Mouse (Mus musculus) v-Abl transformed pro-B cells (cell line): Measurements from ENCODE around the gene Naxe.

Source experiments
- in situ Hi-C, 2 experiments: fragments of 400-800 bp; cut with MboI; formaldehyde crosslinking; loops; one replicate each; pipeline ENCODE4 v1.15.1; 2025; ENCODE audit not compliant: unreplicated experiment in 2 of 2

Gene Naxe

DNA sequence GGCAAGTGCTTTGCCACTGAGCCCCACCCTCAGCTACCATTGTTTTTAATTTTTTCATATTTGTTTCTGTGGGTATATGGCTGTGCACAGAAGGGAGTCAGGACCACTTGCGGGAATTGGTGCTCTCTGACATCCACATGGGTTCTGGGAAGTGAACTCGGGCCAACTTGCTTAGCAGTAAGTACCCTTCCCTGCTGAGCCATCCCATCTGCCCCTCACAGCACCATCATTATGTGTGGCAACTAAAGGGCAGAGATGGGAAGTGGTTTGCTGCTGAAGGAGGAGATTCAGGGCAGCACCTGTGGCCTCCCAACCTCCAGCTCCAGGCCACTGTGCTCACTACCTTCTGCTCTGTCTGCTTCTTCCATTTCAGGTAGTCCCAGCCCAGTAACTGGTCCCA lies 15.3 kb upstream of the Naxe start:
- in situ Hi-C loops = loop anchor here (5.0 to 25.0 kb wide), 3 partner anchors 66 to 309 kb away; partner anchors contain the start of gene Nes (in 1 of the 2)

DNA sequence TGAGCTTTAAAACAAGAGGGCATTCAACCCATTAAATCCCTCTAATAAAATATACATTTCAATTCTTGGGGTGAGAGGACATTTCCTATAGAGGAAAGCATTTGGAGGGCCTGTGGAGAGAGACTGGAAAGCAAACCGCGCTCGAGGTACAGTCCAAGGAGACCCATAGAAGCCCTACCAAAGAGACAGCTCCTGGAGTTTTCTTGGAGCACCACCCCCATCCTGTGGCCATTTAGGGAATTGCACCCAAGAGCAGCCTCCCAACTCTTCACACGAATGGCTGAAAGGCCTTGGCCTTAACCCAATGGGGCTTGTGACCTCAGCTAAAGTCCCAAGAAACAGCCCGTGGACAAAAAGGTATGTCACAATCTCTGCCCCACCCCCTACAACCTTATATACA lies 13.5 kb upstream of the Naxe start:
- in situ Hi-C loops = loop anchor here (5.0 to 25.0 kb wide), 3 partner anchors 64 to 307 kb away; partner anchors contain the start of gene Nes (in 1 of the 2)

DNA sequence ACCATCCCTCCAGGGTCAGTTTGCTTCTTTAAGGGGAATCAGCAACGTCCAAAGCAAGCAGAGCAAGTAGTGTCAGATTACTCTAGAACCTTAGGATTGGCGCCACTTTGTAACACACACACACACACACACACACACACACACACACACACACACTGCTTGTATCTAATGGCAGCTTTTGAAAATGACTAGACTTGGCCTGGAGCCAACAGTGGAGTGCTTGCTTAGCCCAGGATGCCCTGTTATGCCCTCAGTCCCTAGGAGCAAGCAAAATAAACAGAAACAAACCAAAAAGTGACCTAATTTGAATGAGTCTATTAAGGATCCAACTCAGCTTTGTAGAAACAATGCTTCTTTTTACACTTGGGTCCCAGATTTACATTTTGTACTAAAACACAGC lies 10.1 kb upstream of the Naxe start:
- in situ Hi-C loops = loop anchor here (5.0 to 25.0 kb wide), 3 partner anchors 36 to 106 kb away; partner anchors contain the start of genes Hapln2 (in 1 of the 2) and Nes (in 1 of the 2)

DNA sequence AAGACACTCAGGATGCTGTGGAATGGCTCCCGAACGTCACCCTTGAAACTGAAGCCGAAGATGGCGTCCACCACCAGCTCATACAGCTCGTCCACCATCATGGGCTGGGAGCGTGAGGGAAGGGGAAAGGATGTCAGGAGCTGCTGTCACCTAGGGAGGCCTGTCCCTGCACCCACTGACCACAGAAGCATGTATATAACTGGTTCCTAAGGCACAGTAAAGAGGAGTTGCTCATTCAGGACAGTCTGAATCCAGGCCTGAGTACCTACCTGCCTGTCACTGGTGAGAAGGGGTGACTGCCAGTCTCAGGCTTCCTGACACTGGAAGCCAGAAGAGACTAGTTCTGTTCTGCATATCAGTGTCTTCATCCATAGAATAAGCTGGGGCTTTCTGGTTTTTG lies 1.3 kb downstream of the Naxe start:
- in situ Hi-C loops = loop anchor here in 1 of 2 experiments (25.0 kb wide), 1 partner anchor 95 kb away; the partner anchor contains the start of gene Nes

DNA sequence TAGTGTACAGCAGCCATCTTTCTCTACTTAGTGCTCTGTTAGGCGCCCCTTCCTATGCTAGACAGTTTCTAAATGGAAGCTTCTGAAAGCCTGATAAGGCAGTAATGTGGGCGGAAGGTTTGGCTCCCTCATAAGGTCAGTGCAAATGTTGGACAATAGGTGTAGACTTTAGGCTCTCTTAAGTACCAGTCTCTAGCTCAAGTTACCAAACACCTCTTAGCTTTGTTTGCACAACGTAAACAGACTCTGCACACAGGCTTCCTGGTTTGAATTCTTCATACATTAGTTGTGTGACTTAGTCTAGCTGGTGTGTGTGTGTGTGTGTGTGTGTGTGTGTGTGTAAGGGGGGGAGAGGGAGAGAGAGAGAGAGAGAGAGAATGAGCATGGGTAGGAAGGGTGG lies 8.8 kb downstream of the Naxe start:
- in situ Hi-C loops = no loop called here

DNA sequence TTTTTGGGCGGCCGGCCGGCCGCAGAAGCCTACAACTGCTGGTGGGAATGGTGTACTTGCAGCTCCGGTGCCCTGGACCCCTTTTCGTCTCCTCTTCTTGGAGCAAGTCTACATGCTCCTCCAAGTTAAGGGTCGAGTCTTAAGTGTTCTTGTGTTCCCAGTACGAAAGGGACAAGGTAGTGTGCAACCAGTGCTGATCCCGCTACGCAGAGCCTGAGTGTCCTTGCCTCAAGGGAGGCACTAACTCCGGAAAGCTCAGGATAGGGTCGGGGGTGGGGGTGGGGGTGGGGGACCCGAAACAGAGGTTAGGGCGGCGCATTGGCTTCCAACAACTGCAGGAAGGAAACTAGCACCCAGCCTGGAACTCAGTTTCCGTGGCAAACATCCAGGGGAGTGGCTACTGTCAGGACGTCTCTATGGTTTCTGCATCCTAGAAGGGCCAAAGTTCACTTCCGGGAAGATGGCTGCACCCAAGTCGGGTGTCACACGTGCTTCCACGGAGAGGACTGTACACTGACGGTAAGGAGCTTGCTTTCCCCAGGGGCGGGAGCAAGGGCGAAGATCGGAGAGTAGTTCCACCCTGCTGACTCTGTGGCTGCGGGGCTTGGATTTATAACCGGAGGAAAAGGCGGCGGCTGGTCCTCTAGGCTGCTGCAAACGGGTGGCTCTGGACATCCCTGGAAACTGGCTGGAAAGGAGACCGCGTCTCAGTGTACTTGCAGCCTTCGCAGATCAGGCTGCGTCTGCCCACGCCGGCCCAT lies 15.5 kb downstream of the Naxe start, which contains the start of gene Gpatch4:
Gene Gpatch4, plus strand, starts transcription at position 448 of the 761 bp plus-strand sequence.
- in situ Hi-C loops = no loop called here

DNA sequence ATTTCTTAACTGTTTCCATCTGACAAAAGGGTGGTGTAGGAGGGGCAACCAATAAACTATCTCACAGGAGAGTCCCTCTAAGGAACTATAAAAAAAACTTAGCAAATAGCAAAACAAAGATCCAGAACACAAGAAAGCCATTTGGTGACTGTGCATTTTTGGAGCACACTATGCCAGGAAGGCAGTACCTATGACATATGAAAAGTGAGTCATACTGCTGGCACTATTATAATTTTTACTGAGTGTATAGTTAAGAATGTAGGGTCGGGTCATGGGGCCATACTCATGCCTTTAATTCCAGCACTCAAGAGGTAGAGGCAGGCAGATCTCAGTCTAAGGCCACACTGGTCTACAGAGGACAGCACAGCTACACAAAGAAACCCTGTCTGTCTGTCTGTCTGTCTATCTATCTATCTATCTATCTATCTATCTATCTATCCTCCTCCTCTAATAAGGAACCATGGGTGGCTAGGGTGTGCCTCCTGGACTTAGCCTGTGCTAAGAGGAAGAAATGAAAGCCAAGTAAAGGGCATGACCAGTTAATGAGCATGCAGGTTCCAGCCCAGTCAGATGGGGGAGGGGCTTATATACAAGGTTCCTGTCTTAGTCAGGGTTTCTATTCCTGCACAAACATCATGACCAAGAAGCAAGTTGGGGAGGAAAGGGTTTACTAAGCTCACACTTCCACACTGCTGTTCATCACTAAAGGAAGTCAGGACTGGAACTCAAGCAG lies 22.6 kb downstream of the Naxe start:
- in situ Hi-C loops = no loop called here

DNA sequence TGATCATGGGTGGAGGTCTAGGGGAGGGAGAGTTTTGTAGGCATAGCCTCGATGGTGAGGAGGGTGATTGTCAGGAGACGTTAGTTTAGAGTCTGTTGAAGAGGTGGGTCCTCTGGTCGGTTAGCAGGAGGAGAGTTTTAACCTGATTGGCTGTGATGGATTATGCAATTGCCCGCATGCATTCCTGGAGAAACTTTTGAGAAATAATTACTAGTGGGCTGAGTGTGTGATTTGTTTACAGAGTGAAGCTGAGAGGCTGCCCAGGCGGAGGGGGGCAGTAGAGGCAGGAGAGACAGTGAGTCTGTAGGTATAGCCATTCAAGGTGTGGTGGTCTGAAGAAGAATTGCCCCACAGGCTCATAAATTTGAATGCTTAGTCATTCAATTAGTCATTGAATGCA lies 24.8 kb downstream of the Naxe start:
- in situ Hi-C loops = loop anchor here in 1 of 2 experiments (5.0 kb wide), 1 partner anchor 34 kb away; no protein-coding TSS in a partner anchor

DNA sequence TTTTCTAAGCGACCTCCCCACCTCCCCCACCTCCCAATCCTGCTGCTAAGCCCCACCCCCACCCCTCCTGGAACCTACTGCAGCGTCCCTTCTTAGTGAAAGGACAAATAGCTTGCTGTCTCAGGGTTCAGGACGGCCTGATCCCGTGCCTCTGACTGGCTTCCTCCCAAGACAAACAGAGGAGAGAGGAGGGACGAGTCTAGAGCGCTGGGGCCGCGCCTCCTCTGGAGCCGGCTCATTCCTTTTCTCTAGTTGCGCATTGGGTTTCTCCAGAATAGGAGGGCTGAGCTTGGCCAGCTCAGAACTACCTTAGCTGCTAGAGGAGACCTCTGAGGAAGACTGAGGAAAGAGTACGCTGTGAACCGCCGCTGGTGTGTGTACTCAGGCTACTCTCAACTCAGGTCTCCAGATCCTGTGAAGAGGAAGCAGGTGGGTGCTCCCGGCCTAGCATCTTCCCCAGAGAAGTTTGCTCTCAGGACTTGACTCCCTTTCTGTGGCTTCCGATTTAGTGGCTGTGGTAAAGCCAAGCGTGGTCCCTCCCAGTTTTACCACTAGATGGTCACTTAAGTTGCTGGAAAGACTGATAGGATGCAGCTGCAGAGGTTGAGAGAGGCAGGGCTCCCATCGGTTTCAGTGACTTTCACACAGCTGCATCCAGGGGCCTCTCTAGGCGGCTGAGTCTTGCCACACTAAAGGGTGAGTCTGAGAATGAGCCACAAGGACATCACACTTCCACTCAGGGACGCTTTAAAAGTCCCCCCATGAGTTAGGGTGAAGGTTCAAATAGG lies 27.5 kb downstream of the Naxe start:
- in situ Hi-C loops = loop anchor here in 1 of 2 experiments (5.0 kb wide), 1 partner anchor 36 kb away; no protein-coding TSS in a partner anchor

DNA sequence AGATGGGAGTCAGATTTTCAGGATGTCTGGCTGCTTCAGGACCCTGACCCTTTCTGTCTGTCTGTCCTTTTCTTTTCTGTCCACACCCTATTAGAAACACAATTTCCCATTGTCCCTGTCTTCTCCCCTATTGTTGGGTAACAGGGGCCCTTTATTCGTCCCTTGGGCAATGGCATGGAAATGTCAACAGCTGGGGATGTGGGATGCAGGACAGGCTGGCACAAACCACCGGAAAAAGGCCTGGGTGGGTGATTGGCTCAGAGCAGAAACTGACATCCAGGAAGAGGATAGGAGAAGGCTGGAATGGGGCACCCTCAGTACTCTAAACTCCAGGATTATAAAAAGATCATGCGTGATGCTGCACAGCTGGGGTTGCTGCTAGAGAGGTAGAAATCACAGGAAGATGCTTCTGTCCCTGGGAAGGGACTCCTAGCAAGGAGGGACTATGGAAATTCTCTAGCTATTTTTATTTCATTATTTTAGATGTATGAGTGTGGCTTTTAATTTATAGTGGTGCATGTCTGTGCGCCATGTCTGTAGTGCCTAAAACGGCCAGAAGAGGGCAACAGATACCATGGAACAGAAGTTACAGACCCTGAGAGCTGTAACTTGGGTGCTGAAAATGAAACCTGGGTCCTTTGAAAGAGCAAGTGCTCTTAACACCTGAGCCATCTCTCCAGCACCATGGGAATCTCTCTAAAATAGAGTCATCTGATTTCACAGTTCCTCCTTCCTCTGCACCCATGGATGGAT lies 30.7 kb downstream of the Naxe start, which contains the start of gene Hapln2:
Gene Hapln2, minus strand, starts transcription at position 150 of the 753 bp plus-strand sequence.
- in situ Hi-C loops = loop anchor here in 1 of 2 experiments (5.0 kb wide), 1 partner anchor 40 kb away; no protein-coding TSS in a partner anchor

DNA sequence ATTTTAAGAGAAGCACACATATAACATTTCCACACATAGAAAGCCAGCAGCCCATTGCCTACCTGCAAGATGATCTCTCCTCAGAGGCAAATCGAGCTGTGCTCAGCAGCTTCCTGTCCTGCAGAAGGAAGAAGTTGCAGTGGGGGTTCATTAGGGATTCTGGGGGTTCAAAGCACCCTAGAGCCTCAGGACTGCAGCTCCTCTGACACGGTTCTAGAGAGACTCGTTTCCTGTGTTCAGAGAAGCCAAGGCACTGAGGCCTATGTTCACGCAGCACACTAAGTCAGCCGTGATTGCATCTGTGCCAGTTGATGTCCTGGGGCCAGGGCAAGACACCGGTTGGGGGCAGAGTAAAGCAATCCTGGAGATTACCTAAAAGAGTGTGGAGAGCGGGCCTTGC lies 31.5 kb downstream of the Naxe start:
- in situ Hi-C loops = loop anchor here in 1 of 2 experiments (5.0 kb wide), 1 partner anchor 40 kb away; no protein-coding TSS in a partner anchor

DNA sequence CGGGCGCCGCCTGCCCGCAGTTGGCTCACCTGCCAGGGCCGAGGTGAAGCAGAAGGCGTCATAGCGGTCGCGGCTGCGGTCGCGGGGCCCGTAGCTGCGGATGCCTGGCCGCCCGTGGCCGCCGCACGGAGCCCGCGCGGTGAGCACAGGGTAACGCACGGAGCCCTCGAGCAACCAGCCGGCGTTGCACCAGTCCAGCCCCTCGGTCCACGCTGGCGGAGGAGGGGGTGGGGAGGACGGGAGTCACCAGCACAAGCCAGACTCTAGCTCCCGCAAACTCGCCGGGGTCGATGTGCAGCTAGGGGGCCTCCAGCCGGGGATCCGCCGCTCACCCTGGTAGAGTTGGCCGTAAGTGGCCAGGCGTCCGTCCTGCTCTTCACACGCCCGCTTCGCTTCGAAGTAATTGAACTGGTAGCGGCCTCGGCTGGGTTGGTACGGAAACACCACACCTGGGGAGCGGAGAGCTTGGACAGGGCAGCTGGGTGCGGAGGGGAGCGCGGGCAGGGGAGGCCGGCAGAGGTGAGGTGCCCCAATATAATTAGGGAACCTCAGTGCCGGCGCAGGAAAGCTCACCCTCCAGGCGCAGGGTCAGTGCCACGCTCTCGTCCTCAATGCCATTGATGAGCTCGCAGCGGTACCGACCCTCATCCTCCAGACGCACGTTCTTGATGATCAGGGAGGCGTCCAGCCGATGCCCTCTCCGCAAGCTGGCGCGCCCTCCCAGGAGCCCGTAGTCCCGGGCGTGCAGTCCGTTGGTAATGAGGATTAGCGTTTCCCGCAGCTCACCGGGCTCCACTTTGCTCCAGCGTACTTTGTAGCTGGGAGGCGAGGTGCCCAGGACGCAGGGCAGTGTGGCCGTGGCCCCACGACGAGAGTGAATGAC lies 34.9 kb downstream of the Naxe start:
- in situ Hi-C loops = loop anchor here in 1 of 2 experiments (5.0 kb wide), 1 partner anchor 219 kb away; no protein-coding TSS in a partner anchor

DNA sequence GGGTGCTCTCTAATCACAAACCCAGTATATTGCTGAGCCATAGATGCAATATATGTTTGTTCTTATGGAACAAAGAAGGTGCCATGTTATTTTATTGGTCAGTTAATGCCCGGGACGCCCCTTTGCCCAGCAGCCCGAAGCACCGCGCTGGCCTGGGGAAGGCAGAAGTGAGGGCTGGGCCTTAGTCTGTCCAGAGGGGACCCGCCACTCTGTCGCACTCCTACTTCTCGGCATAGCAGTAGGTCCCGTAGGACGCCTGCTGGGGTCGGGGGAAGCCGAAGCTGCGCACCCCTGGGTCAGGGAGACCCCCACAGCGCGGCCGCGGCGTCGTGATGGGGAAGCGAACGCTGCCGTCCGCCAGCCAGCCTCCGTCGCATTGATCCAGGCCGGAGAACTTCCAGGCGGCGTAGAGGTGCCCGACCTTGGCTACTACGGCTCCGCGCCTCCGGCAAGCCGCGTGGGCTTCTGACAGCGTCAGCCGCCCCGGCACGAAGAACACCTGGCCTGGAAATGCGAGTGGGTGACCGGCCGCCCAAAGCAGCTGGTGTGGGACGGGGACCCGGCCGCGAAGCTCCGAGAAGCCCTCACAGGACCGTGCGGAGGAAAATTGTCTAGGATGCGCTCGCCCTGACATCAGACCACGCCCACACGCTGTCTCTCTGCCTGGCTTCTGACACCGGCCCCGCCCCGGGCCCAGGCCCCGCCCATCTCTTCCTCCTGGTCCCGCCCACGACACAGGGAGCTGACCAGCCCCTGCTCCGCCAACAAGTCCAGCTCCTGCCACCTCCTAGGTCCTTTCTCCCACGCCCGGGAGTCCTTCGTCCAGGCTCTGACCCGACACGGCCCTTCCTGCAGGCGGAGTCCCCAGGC lies 35.7 kb downstream of the Naxe start:
- in situ Hi-C loops = loop anchor here in 1 of 2 experiments (5.0 kb wide), 1 partner anchor 220 kb away; no protein-coding TSS in a partner anchor

DNA sequence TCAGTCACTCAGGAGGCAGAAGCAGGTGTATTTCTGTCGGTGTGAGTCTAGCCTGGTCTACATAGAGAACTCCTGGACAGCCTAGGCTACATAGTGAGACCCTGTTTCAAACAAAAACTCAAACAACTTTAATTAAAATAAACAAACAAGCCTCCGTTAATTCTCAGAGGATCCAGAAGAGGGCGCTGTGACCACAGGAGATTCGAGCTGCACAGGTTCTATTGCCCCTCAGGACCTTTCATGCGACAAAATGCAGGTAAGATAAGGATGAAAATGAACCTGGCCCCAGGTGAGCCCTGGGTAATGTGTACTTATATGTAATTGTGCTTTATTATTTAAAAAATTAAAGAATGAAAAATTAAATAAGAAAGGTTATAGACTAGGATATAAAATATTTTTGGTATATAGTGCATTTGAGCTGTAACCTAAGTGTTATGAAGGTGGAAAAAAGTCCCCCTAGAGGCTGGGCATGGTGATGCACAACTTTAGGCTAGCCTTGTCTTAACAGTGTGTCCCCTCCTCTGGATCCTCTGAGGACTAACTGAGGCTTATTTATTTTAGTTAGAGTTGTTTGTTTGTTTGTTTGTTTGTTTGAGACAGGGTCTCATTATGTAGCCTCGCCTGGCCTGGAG lies 47.5 kb downstream of the Naxe start:
- in situ Hi-C loops = no loop called here
